Mouse (Mus musculus) monocyte, adult 2 months (primary cell): Measurements from ENCODE around the gene Stx6.

Experiments used
- DNase-seq, 2 experiments: peaks; one replicate each; pipeline ENCODE4 v3.0.0; 2022; ENCODE audit warnings: low spot score in 2 of 2, low read depth in 1 of 2

Stx6 gene

DNA sequence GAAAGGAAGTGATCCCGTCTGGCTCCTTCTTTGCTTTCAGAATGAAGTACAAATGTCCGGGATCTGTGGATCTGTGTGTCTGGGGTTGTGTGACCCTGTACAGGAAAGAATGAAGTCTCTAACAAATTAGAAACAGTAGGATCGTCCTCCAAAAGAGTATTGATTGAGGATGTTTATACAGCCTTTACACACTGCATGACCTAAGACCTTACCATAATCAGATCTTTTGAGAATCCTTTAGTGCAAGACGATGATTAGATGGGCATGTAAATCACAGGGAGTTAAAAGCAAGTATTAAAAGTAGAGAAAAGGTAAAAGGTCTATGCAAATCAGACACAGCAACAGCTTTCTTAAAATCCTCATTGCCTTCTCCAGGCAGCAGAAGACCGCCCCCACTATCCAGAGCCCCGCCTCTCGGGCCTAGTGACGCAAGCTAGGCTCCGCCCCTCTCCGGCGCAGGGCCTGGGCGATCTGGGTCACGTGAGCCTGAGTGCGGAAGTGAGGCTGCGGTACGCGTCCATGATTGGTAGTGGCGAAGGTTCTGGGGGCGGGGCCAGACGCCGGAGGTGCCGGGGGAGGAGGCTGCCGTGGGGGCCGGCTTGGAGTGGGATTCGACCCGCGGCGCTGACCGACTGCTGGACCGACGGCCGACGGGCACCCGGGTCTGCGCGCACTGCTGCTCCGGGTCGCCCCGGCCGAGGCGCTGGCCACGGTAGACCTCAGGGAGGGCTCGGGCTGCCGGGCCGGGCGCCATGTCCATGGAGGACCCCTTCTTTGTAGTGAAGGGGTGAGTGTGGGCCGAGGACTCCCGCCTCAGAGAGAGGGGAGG, at the start of gene Stx6:
TSS of gene Stx6 (plus strand) at position 575 of the 829 bp plus-strand sequence.
- peak; percentile 93 to 98 for DNase-seq

GRCm38 (mm10) chr1:155109387-155110350, 48.8 kb upstream of the Stx6 start:
- no peak for DNase-seq

DNA sequence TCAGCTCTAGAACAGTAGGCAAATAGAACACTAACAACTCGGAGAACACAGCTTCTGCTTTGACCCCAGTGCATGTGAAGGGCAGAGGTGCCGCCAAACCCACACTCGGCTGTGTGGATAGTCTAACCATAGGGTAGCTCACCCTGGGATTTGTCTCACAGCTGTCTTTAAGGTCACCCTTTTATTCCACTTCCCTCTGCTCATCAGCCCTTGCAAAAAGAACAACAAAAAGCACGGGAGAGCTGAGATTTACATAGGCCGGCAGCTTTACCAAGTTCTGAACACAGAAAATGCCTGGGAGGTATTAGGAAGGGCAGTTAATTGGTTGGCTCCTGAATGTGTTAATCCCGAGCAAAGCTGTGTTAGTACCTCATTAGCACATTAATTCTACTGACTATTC, 47.0 kb upstream of the Stx6 start:
- DNase-seq = no peak

GRCm38 (mm10) chr1:155112118-155112517, 46.4 kb upstream of the Stx6 start:
- DNase-seq = no peak

DNA sequence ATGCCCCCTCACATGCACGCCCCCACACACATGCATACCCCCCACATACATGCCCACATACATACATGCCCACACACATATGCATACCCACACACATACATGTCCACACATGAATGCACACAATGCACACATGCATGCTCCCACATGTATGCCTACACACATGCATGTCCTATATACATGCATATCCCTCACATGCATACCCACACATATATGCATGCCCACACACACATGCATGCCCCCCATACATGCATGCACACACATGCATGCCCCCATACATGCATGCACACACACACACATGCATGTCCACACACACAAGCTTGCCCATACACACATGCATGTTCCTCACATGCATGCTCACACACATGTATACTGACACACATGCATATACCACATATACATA, 45.6 kb upstream of the Stx6 start:
- DNase-seq = no peak

GRCm38 (mm10) chr1:155113946-155114345, 44.6 kb upstream of the Stx6 start:
- no peak for DNase-seq

GRCm38 (mm10) chr1:155119719-155120118, 38.8 kb upstream of the Stx6 start:
- DNase-seq = no peak

DNA sequence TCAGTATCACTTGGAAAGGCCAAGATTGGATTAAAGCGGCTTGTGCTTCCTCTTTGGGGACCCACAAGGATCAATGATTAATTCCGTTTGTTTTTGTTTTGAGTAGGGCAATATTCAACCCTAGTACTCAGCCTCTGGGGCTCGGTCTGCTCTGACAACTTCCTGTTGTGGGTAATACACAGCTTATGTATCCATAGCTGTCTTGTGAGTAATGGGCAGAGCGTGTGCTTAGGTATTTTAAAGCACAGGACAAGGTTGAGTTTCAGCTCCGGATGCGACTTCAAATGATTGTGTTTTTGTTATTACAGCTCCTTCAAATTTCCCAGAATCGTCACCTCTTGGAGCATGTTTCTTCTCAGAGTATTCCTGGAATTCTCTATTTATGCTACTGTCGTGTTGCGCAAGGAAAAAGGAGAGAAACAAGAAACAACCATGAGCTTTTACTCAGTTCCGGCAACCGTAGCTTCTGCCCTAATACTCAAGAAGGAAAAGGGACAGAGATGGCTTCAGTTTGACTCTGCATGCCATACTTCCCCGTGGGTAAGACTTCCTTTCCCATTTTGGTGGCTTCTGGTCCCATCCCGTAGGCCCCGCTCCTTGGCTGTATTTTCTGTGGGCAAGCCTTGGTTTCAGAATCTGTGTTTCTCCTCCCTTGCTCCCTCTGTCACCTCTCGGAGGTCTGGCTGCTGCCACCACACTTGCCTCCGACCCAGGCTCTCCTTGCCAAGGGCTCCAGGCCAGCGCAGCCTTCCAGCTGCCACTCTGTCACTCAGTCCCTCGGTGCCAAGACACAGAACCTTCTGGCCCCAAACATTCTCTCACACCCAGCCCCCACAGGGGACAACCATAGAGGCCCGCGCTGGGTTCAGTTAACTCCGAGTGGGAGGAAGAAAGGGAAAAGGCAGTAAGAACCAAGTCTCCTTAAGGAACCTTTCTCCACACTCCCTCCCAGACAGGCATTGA, 36.3 kb upstream of the Stx6 start:
- no peak for DNase-seq

DNA sequence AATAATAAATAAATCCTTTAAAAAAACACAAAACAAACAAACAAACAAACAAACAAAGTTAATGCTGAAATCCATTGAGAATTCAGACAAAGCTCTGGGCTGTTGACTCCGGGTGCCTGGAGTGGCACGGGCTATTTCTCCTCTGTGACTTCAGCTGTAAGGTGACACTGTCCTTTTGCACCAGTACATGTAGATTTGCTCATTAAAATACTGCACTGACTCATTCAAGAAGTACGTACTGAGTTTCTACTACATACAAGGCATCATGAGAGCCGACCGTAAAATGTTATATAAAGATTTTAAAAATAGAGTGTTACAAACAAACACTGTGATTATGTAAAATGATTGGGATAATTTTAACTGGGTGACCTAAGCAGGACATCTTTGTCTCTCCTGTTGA, 34.1 kb upstream of the Stx6 start:
- DNase-seq = no peak

GRCm38 (mm10) chr1:155126716-155127115, 31.8 kb upstream of the Stx6 start:
- DNase-seq = no peak

DNA sequence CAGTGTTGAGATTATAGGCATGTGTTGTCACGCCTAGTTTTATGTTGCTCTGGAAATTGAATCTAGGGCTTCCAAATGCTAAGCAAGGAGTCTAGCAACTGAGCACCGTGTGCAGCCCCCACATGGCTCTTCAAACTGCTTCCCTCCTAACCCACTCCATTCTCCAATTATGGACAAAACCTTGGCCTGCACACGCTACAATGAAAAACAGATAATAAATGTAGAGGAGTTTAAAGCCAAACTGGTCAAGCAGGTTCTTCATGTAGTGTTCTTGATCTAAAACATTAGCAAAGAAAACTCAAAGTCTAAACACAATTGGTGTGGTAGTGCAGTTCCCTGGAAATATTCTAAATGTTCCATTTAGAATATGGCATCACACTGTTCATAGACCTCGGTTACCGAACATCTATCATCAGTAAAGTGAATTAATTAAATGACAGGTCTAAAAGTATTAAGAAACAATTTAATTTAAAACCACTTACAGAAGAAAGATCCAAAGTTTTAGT, 31.0 kb upstream of the Stx6 start:
- DNase-seq = no peak

GRCm38 (mm10) chr1:155134866-155135265, 23.6 kb upstream of the Stx6 start:
- no peak for DNase-seq

DNA sequence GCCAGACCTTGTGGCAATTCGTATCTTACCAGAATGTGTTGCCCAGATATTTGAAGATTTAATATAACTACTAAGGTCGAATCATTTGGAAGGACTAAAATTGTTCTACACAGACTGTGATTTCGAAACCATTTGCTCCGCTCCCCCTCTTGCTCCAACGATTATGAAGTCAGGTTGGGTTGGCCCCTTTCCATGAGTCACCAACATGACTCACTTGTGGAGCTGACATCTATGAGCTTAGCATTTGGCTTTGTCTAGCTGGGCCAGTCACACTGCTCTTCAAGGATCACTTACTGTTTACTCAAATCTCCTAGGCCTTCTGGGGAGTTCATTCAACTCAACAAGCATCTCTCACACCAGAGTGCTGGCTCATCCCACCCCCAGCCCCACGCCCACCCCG, 19.7 kb upstream of the Stx6 start:
- DNase-seq = peak in 1 of 2 experiments; percentile 17

DNA sequence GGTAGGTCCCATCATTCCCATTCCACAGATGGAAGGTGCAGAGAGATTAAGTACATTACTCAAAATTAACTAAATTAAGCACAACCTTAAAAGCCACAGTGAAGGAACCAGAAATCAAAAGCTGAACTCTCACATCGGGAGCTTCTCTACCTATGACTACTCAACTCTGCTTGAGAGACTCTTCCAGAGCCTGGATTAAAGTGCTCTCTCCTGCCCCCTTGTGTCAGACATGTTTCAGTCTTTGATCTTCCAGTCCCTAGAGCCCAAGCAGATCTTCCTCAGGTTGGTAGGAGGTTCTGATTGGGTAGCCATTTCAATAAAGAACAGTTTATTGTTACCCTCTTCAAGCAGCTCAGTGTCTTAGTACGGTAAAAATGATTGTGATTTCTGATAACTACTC, 18.4 kb upstream of the Stx6 start:
- DNase-seq = peak; percentile 33 to 53

DNA sequence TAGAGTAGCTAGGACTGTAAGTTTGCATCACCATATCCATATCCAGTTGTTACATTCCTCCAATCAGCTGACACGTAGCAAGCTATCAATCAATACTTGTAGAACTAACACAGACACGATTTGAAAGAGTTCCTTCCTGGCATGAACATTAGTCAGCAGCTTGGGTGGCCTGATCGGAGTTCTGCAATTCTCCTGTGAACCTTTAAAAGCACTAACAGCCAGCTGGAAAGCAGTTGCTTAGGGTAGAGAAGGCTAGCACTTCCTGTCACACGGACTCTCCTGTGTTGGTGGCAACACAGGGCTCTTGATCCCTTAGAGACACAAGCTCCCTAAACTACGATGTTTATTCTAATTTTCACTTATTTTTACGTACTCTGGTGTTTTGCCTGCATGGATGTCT, 12.9 kb upstream of the Stx6 start:
- DNase-seq = peak; percentile 8 to 18

- peak in 1 of 2 experiments; percentile 16 for DNase-seq
These were observed 11.9 kb upstream of the Stx6 start, which contains the start of gene Mr1 for GRCm38 (mm10) chr1:155146572-155146980. Gene Mr1 (minus strand): TSS chr1:155146814.

- DNase-seq = no peak
These were observed 11.3 kb upstream of the Stx6 start for GRCm38 (mm10) chr1:155147228-155147627.

DNA sequence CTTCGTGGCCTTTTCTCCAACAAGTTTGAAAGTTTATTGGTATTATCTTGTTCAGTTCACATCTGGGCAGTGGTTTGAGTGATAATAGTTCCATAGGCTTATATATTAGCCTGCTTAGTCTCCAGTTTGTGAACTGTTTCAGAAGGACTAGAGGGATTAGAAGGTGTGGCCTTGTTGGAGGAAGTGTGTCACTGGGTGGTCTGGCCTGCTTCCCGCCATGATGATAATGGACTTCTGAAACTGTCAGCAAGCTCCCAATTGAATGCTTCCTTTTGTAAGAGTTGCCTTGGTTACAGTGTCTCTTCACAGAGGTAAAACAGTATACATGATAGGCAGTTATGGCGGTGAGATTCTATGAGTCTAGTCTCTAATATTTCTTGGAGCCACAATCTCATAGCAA, 9.1 kb upstream of the Stx6 start:
- no peak for DNase-seq

GRCm38 (mm10) chr1:155150821-155151220, 7.7 kb upstream of the Stx6 start:
- DNase-seq = no peak

GRCm38 (mm10) chr1:155153906-155154305, 4.6 kb upstream of the Stx6 start:
- no peak for DNase-seq
